Mouse (Mus musculus): ENCODE results near the gene Pitx1. TPM values are rescaled to one million over a fixed set of nuclear protein-coding genes. Genes with fewer than 3 reads are reported as not detected.
A peak's percentile ranks its signal among the peaks of the same experiment; 100 is the strongest.

Pitx1 gene
- total and polyA plus RNA-seq, 2 experiments from 2014 or later = 1.0 TPM; not detected in 1

DNA sequence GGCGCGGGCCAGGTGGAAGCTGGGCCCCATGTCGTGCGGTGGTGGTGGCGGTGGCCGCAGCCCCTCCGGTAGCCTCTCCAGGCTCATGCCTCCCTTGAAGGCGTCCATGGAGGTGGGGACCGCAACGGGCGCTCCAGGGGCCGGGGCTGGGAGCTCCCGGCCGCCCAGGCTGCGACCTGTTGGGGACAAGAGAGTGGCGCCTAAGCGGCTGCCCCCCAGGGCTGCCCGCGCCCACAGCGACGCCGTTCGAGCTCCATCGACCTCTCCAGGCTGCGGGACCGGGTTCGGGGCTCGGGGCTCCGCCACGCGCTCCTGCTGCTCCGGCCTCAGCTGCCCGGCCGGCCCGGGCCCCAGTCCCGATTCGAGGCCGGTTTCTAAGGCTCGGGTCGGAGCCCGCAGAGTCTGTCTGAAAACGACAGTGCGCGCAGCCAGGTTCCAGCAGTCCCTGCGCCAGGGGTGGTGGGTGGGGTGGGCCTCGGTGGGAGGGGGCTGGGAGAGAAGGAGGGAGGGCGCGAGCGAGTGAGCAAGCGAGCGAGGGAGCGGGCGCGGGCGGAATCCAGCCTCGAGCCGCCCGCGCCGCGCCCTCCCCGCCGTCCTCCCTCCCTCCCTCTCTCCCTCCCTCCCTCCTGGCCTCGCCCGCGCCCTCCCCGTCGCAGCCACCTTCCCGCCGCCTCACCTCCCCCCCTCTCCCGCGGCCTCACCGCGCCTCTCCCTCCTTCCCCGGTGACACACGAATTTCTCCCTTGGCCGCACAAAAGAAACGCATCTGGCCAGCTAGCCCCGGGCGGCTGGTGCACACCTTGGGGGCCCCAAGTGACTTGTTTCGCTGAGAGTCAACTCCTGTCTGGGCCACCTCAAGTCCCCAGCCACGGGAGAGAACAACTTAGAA is 4.9 kb downstream of the Pitx1 start:
- WGBS = 1% methylated on average over 56 of the region's 82 CpGs
- DNase-seq (ENCODE audit: low spot score) = no peak
- H3K36me3 ChIP-seq (replicated peaks; ENCODE audit: control insufficient read depth, insufficient read depth, low read length) = no peaks in the 10 kb centered on the region

DNA sequence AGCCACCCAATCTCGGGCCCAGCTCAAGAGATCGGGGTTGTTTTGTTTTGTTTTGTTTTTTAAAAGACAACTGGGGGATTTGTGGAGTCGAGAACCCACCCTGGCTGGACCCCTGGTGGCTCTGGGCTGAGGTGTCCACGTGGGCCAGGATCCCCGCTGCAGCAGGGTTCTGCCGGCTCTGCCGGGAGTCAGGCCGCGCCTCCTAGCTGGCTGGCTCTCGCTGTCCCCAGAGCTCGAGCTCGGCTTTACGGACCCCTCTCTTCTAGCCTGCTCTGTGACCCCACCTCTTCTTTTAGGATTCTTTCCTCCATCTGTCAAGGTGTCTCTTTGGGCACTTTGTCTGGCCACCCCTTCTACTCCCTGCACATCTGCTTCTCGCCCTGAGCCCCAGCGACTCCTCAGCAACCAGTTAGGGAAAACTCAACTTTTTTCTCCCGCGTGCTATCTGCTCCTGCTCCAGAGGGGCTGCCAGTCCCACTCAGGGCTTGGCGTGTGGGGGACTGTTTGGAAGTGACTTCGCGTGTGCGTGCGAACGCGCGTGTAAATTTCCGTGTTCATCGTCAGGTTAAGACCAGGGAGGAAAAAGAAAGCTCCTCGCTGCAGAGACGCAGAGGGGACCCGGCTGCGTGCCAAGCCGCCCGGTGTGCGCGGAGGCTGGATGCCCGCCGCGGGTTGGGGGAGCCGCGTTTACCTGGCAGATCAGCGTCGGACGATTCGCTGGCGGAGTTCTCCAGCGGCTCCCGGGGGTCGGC is 5.7 kb downstream of the Pitx1 start:
- Histone ChIP-seq H3K9ac (replicated peaks; ENCODE audit: low read depth, low read length) (no peak overlapping the region), H3K4me1 (ENCODE audit: control insufficient read depth, insufficient read depth) (peaks cover 4% of the 10 kb centered on the region; the same call in 1 of the 2 replicates), H3K27ac (ENCODE audit: low read depth) (no peak overlapping the region), H3K36me3 (replicated peaks; ENCODE audit: control insufficient read depth, insufficient read depth, low read length) (no peaks in the 10 kb centered on the region), H3K27me3 (ENCODE audit: control insufficient read depth, insufficient read depth, low read length) (peaks cover 96% of the 10 kb centered on the region), H3K9me3 (replicated peaks; ENCODE audit: control insufficient read depth, low read length) (no peaks in the 10 kb centered on the region), H3K4me3 (ENCODE audit: low read depth, low read length) (peak overlapping the region; percentile 30), H3K4me2 (ENCODE audit: low read depth, low read length) (peak overlapping the region; percentile 31)
- TF ChIP-seq CTCF (IDR thresholded peaks at IDR 0.05; ENCODE audit: low read depth) (no peak), EP300 (IDR thresholded peaks at IDR 0.05; ENCODE audit: low read depth) (no peak)
- ATAC-seq (ENCODE audit: insufficient read depth, low read depth) (no peak), DNase-seq (ENCODE audit: low spot score) (no peak)
- 2% methylated on average over 48 of the region's 48 CpGs for WGBS

More for the DNA sequence above, 4.9 kb downstream of the Pitx1 start:
- Histone ChIP-seq H3K4me3 (ENCODE audit: low read depth, low read length) (peak overlapping the region; percentile 30), H3K9ac (replicated peaks; ENCODE audit: low read depth, low read length) (no peak overlapping the region), H3K4me1 (ENCODE audit: control insufficient read depth, insufficient read depth) (peaks cover 4% of the 10 kb centered on the region; the same call in 1 of the 2 replicates), H3K27me3 (ENCODE audit: control insufficient read depth, insufficient read depth, low read length) (peaks cover 96% of the 10 kb centered on the region), H3K27ac (ENCODE audit: low read depth) (no peak overlapping the region), H3K9me3 (replicated peaks; ENCODE audit: control insufficient read depth, low read length) (no peaks in the 10 kb centered on the region), H3K4me2 (ENCODE audit: low read depth, low read length) (peak overlapping the region; percentile 31)
- TF ChIP-seq CTCF (IDR thresholded peaks at IDR 0.05; ENCODE audit: low read depth) (no peak), EP300 (IDR thresholded peaks at IDR 0.05; ENCODE audit: low read depth) (no peak)
- no peak; the same call in 1 of the 2 replicates for ATAC-seq (ENCODE audit: insufficient read depth, low read depth)

DNA sequence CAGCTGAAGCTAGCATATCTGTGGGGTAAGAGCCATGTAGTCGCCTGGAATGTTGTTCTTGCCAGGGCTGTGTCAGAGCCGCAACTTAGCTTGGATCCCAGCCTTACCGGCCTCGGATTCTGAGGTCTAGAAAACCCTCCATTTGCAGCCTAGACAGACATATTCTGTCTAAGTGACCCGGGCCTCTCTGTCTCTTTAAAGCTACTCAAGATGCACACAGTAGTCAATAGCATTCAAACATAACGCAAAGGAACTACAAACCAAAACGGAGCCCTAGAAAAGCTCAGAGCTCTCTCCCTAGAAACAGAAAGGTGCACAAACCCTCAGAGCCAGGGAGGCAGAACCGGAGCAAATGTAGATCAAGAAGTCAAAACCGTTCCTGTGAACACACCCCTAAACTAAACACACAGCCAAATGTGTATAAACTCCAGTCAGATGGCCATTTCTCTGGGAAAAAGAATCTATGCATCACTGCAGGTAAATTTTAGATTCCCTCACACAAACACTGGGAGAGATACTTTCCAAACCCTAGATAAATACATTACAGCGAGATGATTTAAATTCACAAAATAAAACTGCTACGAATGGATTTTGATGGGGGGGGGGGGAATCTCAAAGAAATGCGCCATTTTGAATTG is 6.9 kb downstream of the Pitx1 start:
- Histone ChIP-seq H3K27ac (ENCODE audit: low read depth) (no peak overlapping the region), H3K9me3 (replicated peaks; ENCODE audit: control insufficient read depth, low read length) (no peaks in the 10 kb centered on the region), H3K27me3 (ENCODE audit: control insufficient read depth, insufficient read depth, low read length) (peaks cover 96% of the 10 kb centered on the region), H3K4me2 (ENCODE audit: low read depth, low read length) (no peak overlapping the region), H3K4me3 (ENCODE audit: low read depth, low read length) (no peak overlapping the region; the same call in 1 of the 2 replicates), H3K9ac (replicated peaks; ENCODE audit: low read depth, low read length) (no peak overlapping the region), H3K4me1 (ENCODE audit: control insufficient read depth, insufficient read depth) (peaks cover 4% of the 10 kb centered on the region; the same call in 1 of the 2 replicates), H3K36me3 (replicated peaks; ENCODE audit: control insufficient read depth, insufficient read depth, low read length) (no peaks in the 10 kb centered on the region)
- DNase-seq (ENCODE audit: low spot score) = no peak
- 9% methylated on average over 12 of the region's 12 CpGs for WGBS
- ATAC-seq (ENCODE audit: insufficient read depth, low read depth) = no peak
- TF ChIP-seq EP300 (IDR thresholded peaks at IDR 0.05; ENCODE audit: low read depth) (no peak), CTCF (IDR thresholded peaks at IDR 0.05; ENCODE audit: low read depth) (no peak)

DNA sequence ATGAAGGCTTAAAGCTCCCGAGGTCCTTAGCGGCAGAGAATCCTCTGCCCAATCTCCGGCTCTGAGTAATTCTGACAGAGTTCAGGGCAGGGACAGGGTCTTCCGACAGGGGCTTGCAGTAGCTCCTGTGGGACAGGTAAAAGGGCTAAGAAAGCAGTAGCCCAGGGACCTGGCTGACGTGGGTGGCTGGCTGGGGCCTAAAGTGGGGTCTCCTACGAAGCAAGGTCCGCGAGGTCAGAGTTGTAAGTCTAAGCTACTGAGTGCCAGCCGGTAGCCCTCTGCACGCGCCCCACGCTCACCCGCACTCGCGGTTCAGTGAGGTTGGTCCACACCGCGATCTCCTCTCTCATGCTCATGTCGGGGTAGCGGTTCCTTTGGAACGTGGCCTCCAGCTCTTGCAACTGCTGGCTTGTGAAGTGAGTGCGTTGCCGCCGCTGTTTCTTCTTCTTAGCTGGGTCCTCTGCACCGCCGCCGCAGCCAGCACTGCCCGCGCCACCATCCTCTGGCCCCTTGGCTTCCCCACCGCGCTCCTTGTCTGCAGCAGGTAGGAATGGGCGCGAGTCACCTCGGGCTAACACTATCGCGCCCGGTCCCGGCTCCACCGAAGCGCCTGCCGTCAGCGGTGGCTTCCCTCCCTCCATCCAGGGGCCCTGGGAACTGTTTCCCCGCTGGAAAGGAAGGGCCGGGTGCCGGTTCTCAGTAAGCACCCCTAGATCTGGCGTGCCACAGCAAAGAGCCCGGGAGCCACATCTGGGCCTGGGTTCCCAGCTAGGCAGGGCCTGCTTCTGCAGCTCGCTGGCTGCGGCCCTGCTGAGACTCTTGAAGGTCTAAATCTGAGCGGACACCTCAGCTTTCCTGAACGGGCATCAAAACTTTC is 7.6 kb downstream of the Pitx1 start:
- no peak for DNase-seq (ENCODE audit: low spot score)
- H3K27me3 ChIP-seq (ENCODE audit: control insufficient read depth, insufficient read depth, low read length) = peaks cover 96% of the 10 kb centered on the region
- WGBS = 2% methylated on average over 49 of the region's 50 CpGs
- H3K9me3 ChIP-seq (replicated peaks; ENCODE audit: control insufficient read depth, low read length) = no peaks in the 10 kb centered on the region
- no peak overlapping the region for H3K9ac ChIP-seq (replicated peaks; ENCODE audit: low read depth, low read length)
- H3K36me3 ChIP-seq (replicated peaks; ENCODE audit: control insufficient read depth, insufficient read depth, low read length) = no peaks in the 10 kb centered on the region
- H3K27ac ChIP-seq (ENCODE audit: low read depth) = no peak overlapping the region
- H3K4me3 ChIP-seq (ENCODE audit: low read depth, low read length) = peak overlapping the region; percentile 11; the same call in 1 of the 2 replicates
- H3K4me2 ChIP-seq (ENCODE audit: low read depth, low read length) = peak overlapping the region; percentile 24; the same call in 1 of the 2 replicates
- no peak for ATAC-seq (ENCODE audit: insufficient read depth, low read depth)
- H3K4me1 ChIP-seq (ENCODE audit: control insufficient read depth, insufficient read depth) = peaks cover 4% of the 10 kb centered on the region; the same call in 1 of the 2 replicates
- no peak for TF ChIP-seq CTCF (IDR thresholded peaks at IDR 0.05; ENCODE audit: low read depth)

All from heart, postnatal 0 days (tissue).